Mouse (Mus musculus): ENCODE measurements around the gene Prune1.

The Prune1 gene

GRCm38 (mm10) chr3:95301204-95301796 lies 19.4 kb upstream of the Prune1 start:
- no peak for DNase-seq

DNA sequence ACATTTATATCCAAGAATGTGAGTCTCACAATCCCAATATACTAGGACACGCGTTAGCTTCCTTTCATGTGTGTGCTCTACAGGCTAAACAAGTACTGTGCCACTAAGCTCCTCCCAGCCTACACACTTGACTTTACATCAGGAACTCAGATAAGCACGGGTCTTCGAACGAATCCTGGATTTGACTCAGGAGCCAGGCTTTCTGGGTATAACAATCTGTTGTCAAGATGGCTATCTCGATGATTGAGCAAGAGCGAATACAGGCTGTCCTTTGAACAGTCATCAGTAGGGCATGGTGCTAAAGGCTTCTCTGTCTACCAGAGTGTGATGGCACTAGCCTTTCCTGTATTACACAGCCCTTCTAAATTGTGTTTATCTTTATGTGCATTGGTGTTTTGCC lies 16.1 kb upstream of the Prune1 start:
- no peak for DNase-seq

DNA sequence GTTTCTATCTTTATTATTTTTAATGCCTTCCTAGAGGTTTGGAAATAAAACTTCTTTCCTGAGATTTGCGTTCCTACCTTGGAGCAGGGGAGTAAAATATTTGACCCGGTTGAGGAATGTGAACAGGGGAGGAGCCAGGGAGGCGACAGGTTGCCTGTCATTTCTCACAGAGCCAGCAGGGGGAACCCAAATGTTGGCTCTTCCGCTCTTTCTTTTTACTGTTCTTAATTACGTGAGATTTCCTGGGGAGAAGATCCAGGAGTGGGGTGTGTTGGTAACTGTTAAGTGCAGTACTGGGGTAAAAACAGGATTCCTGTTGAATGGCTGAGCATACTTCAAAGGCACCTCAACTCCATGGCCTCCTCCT lies 14.2 kb upstream of the Prune1 start:
- DNase-seq = peak; percentile 57 to 68

DNA sequence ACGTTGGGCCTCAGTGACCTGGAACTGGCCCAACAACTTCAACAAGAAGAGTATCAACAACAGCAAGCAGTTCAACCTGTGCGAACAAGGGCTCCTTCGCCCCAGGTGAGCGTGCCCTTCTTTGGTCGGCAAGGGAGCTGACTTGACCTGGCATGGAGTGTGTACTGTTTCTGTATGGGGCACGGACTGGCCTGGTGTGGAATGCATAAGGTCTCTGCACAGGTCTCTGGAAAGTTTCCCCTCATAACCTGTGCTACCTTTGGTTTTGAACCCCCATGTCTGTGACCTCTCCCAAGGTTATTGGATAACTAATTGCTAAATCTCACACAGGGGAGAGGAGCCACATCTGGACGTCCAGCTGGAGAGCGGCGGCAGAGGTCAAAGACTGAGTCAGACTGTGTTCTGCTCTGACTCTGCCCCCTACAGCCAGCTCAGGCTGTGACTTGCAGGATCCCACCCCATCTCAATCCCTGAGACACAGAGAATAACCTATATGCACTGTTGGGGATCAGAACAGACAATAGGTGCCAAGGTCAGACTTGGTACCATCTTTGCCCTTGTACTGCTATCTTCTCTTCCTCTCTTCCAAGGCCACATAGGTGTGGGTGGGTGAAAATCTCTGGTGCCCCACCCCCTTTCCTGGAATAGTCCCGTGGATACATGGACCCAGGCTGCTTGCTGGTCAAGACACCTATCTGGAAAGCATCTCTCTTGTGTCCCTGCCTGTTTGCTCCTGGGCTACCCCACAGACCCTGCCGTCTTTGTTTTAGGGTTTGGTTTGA lies 13.6 kb upstream of the Prune1 start:
- no peak for DNase-seq

- DNase-seq = no peak
These were observed 12.8 kb upstream of the Prune1 start for GRCm38 (mm10) chr3:95294718-95295117.

DNA sequence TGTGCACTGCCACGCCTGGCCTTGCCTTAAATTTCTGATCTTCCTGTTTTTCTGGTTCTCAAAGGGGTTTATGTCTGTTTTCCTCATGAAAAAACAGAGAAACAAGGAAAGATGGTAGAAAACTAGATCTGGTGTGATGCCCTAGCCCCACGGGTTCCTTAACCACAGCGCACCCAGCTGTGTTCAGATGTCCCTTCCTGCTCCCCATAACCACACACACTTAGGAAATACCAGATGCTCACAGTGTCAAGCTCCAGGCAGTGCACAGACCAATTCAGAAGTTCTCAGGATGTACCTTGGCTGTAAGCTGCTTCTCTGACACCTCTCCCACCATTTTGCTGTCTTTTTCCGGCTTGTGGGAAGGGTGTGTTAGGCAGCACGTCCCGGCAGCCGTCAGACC lies 12.4 kb upstream of the Prune1 start:
- no peak for DNase-seq

GRCm38 (mm10) chr3:95293537-95293936 lies 11.7 kb upstream of the Prune1 start:
- DNase-seq = no peak

GRCm38 (mm10) chr3:95292899-95293298 lies 11.0 kb upstream of the Prune1 start:
- no peak for DNase-seq

DNA sequence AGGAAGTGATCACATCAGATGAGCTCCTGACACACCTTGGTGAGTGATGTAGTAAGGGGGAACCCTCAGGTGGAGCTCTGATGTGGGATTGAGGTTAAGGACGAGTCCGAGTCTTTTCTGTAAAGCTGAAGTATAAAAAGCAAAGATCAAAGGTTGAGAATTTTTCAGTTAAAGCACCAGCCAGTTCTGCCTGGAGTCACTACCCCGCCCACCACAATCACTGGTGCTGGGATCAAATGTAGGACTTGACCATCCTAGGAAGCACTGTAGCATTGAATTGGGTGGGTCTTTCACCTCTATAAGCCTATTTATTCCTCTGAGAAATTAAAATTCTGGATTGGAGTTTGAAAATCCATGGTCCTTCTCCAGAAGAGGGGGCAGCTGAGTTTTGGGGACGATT lies 9.2 kb upstream of the Prune1 start:
- DNase-seq = no peak

DNA sequence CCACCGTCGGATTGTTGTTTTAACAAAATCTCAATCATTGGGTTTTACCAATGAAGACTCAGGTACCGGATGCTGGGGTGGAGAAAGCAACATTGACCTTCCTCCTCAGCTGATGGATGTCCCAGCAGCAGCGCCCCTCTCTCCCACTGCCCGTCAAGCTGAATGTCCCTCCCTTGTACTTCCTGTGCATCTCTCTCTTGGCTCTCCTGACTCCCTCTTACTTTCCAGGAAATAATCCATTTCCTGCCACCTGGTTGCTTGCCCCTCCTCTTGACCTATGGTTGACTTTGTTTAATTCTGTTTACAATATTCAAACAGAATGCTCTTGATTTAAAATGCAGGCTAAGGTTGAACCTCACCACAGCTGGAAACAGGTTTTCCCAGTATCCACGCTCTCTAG lies 8.3 kb upstream of the Prune1 start:
- DNase-seq = no peak

DNA sequence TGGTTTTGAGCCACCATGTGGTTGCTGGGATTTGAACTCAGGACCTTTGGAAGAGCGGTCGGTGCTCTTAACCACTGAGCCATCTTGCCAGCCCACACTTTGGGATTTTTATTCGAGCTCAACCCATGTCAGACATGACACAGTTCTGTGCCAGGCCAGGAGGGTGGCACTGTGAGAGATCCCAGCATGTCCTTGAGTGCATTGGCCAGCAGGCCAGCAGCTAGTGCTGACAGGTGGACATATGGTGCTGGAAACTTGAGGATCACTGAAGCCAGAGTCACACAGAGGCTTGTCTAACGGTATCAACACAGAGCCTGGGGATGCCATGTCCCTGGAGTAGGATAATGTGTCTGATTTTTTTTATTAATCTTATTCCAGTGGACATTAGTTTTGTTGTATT lies 7.5 kb upstream of the Prune1 start:
- DNase-seq = peak; percentile 88

GRCm38 (mm10) chr3:95287541-95287940 lies 5.7 kb upstream of the Prune1 start:
- DNase-seq = no peak

DNA sequence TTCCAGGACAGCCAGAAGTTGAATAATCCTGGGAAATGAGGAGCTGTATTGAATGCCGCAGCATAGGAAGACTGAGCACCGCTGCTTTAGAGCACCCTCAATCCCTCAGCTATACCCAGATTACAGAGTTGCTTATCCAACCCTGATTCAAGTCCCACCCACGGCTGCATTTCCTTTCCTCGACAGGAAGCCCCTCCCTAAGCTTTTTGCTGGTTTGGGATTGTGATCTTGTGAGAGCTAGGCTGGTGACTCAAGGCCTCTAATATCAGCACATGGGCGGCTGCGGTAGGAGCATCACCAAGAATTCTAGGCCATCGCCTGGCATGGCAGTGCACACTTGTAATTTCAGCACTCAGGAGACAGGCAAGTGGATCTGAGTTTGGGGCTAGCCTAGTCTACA lies 4.6 kb upstream of the Prune1 start:
- no peak for DNase-seq

DNA sequence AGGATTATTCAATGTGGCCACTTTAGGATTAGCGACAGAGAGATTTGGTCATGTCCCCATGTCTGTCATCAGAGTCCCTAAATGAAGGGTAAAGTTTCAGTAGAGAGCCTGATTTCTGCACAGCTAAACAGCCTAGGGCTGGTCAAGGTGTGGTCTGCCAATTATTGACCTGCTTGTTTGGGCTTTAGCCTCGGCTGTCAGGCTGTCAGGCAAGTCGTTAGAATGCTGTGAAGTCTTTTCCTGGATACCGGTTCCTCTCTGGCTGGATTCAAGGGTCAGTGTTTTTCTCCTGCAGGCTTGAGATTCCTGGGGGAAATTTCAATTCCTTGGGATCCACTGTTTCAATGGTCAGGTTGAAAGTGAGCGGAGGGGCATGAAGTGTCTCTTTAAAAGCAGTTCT lies 4.1 kb upstream of the Prune1 start:
- no peak for DNase-seq

GRCm38 (mm10) chr3:95285390-95285789 lies 3.5 kb upstream of the Prune1 start:
- DNase-seq = no peak

GRCm38 (mm10) chr3:95284501-95285281 lies 2.8 kb upstream of the Prune1 start:
- DNase-seq = no peak

GRCm38 (mm10) chr3:95284062-95284461 lies 2.2 kb upstream of the Prune1 start:
- DNase-seq = no peak

GRCm38 (mm10) chr3:95283589-95283941 lies 1.7 kb upstream of the Prune1 start:
- DNase-seq = no peak

DNA sequence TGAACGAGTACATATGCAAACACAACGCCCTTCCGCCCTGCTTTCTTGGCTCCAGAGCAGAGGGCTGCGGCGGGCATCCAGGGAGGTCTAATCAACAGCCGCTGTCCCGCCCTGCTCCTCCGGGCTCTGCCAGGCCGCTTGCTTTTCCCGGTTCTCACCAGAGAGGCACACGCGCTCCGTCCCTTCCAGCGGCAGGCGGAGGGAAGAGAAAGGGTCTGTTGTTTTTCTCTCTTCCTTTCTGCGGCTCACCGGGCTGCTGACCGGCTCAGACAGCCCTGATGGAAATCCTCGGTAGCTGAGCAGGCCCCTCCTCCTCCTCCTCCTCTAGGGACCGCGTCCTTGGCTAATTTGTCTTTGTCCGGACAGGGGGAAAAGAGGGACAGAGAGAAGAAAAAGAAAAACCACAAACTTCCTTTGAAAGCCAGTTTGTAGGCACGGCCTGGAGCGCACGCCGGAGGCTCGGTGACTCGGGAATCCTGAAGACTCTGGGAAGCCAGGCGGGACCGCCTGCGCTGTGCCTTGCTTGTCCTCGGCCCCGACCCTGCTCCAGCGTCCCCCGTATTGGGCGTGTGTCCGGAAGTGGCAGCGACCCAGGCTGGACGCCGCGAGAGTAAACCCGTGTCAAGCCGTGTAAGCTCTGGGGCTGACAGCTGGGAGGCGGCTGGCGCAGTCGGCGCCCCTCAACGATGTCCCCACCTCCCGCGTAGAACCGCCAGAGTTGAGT lies 1.2 kb upstream of the Prune1 start:
- peak; percentile 87 to 88 for DNase-seq

DNA sequence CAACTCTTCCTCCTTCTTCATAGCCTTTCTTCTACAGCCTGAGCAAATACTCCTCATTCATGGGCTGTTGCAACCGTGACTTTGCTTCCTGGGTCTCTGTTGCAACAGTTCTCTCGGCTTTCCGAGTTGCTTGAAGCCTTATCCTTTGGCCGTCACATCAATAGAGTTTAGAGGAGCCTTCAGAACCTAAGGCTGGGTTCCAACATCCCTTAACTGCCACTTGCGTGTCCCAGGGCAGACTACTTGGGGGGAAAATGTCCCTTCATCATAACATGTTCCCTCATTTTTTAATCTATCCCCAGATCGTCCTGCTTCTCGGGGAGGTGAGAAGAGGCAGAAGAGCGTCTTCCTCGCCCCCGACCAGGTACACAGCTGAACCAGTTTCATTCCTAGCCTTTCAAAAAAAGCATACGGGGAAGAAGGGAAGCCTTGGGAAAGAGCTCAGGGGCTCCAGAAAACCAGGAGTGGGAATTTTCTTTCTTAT lies 547 bp upstream of the Prune1 start:
- peak in 1 of 2 experiments; percentile 65 for DNase-seq

- DNase-seq = peak; percentile 57 to 62
These were observed 1.1 kb downstream of the Prune1 start for GRCm38 (mm10) chr3:95280747-95281146.

GRCm38 (mm10) chr3:95277149-95277551 lies 4.7 kb downstream of the Prune1 start:
- peak in 1 of 2 experiments; percentile 49 for DNase-seq

DNA sequence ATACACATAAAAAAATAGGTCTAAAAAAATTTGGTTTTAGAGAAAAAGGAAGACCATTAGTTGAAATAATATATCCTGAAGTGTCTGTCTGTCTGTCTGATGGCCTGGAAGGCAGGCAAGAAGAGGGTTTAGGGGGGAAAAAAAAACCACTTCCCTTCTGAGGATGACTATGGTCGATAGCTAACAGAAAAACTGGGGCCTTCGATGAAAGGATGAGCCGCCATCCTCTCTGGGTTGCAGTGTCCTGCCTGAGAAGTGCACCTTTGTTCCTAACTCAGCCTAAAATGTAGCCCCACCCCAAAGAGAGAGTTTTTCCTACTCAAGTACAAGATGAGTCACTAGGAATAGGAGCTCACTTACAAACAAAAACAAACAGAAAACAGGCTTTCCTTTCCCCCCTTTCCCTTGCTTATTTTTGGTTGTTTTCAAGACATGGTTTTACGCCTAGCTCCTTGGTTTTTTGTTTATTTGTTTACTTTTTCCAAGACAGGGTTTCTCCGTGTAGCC lies 5.4 kb downstream of the Prune1 start:
- no peak for DNase-seq

Data from cerebellum, postnatal 25 days (tissue).